Mouse (Mus musculus) monocyte, adult 2 months (primary cell): Measurements from ENCODE around the gene Rab13.
A peak's percentile ranks its signal among the peaks of the same experiment; 100 is the strongest.

Source experiments
- DNase-seq, 2 experiments: peaks; one replicate each; pipeline ENCODE4 v3.0.0; 2022; ENCODE audit warnings: low spot score in 2 of 2, low read depth in 1 of 2

The Rab13 gene

DNA sequence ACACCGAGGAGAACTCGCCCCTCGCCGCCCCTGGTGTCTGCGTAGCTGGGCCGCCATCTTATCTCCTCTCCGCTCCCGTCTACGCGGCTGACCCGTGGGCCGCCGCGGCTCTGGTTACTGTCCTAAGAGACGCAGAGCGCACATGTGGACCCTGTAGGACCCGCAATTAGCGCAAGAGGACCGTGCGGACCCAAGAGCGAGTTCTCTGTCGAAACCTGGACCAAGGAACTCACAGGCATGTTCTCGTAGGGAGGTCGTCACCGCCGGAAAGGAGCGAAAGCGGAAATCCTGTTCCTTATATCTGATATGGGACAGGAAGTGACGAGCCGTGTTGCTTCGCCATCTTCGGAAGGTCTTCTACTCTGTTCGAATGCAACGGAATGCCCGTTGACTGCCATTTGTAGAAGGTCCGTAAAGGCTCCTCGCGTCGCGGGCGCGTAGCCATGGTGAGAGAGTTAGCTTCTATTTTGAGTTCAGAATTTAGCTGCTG lies at the start of gene Rab13, which contains the start of gene Rps27:
TSS of gene Rab13 (plus strand) at position 319 of the 490 bp plus-strand sequence.
TSS of gene Rps27 (minus strand) at position 275 of the 490 bp plus-strand sequence.
- peak; percentile 79 to 87 for DNase-seq

DNA sequence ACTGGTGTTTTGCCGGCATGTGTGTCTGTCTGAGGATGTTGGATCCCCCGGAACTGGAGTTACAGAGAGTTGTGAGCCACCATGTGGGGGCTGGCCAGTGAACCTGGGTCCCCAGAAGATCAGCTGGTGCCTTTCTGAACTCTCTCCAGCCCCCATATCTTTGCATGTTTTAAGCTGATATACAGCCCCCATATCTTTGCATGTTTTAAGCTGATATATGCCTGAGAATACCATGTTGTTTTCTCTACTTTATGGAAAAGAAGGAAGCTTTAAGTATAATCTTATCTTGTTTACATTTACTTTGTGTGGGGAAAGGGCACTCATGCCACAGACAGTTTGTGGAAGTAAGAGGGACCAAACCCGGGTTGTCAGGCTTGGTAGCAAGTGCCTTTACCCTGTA lies 33.9 kb upstream of the Rab13 start:
- no peak for DNase-seq

DNA sequence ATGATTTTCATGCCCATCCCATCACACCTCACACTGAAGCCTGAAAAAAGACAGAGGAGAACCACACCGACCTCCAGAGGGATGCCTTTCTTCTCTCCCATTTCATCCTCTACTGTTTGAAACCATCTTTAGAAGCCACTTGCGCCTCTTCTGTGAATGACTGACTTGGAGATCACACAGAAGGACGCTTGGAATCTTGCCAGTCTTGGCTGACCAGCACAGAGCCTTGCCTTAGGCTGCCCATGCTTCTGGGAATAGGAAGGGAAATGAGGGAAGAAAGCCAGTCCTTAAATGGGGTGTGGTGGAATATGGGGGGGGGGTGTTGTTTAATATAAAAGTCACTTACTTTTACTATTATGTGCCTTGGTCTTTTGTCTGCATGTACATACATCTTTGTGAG lies 29.9 kb upstream of the Rab13 start:
- no peak for DNase-seq

DNA sequence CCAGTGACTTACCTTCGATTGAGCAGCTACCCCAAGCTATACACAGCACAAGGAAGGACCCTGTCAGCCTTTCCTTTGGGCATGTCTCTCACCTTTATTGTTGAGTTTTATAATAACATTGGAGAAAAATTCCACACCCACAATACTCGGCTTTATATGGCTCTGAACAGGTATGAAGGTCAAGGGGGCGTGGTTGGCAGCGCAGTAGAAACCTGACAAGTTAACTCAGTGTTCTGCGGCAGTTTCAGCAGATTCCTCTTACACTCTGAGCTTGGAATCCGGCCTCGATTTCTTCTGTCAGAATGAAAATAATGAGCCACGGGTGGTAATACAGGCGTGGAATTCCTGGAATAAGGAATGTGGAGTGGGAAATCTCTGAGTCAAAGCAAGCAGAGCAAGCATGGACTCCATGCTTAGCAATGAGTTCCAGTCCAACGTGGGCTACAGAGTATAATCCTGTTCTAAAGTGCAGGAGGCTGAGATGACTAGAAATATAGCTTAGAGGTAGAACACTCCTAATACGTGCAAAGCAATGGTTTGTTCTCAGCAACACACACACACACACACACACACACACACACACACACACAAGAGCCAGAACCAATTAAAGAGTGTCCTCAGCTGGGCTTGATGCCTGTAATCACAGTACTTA lies 22.5 kb upstream of the Rab13 start:
- no peak for DNase-seq

DNA sequence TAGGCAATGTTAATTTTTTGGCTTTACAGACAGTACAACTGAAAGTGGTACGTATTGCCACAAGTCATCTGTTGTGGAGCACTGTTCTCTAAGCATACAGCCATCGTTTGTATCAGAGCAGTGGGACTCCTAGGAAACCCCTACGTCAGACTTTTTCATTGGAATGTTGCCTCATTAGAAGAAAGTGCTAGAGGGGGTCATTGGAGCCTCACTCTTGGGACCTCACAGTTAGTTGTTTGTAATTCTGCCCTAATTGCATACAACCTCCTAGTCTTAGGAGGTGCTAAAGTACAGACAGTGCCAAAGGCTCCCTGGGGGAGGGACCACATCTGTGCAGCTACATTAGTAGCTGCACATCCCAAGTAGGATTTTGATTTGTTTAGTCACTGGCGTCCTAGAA lies 18.7 kb upstream of the Rab13 start:
- no peak for DNase-seq

DNA sequence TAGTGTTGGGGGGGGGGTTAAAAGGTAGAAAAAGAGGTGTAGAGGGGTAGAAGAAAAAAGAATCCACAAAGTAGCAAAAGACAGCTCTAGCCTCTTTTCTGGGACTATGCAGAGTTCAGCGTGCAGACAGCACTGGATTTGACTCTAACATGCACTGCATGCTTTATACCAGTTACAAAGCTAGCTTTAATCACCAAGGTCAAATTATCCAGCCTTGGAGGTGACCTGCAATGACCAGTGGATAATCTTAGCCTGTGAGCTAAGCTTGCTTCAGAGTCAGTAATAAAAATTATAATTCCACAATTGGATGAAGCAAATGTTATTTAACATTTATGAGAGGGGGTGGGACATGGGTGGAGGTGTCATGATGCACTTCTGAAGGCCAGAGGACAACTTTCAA lies 17.9 kb upstream of the Rab13 start:
- DNase-seq: no peak

DNA sequence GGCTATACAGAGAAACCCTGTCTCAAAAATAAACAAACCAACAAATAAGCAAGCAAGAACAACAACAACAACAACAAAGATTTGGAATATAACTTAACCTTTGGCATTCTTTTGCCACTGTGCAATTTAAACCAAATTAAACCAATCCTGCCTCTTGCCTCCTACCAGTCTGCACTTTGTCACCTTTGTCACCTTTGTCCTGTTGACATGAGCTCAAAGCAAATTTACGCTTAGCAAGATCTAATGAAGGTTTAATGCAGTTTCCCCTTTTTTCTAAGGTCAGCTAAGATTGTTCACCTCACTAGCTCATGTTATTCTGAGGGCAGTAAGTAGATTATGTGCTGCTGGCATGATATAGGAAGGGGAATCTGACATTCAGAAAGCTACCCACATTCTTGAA lies 15.9 kb upstream of the Rab13 start:
- DNase-seq: no peak

DNA sequence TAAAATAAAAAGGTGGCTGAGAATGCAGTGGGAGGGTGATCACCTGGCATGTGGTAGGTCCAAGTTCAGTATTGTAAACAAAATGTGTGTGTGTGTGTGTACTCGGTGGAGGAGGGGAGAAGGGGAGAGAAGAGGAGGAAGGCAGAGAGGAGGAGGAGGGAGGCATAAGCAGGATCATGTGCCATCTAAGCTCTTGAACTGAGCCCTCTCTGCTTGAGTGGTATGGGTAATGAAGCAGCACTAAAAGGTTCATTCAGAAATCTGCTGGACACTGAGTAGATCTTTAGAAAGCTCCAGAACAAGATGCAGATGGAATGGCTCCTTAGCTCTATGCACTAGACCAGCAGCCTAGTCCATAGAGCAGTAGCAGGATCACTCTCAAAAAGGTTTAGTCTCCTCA lies 10.6 kb upstream of the Rab13 start:
- DNase-seq: no peak

DNA sequence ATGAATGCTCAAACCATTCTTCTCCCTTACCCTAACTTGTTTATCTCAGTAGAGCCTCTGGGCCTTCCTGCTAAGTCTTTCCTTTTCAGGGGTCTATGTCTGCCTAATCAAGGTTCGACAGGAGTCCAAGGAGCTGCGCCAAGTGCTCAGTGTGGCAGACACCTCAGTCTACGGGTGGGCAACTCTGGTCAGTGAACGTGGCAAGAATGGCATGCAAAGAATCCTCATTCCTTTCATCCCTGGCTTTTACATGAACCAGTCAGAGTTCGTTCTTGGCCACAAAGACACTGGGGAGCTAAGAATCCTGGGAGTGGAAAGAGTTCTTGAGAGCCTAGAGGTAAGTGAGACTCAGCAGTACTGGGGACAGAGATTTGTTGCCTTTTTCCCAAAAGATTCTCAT lies 9.9 kb upstream of the Rab13 start:
- no peak for DNase-seq

DNA sequence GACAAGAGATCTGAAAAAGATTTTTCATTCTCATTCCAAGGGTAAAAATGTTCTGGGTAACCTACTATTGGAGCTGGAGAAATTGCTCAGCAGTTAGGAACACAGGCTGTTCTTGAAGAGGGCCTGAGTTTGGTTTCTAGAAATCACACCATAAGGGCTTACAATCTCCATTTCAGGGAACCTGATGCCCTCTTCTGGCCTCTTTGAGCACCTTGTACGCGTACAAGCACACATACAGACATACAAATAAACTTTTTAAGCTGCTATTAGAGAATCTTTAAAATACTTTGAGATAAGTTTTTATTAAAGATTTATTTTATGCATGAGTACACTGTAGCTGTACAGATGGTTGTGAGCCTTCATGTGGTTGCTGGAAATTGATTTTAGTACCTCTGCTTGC lies 8.9 kb upstream of the Rab13 start:
- DNase-seq: no peak

DNA sequence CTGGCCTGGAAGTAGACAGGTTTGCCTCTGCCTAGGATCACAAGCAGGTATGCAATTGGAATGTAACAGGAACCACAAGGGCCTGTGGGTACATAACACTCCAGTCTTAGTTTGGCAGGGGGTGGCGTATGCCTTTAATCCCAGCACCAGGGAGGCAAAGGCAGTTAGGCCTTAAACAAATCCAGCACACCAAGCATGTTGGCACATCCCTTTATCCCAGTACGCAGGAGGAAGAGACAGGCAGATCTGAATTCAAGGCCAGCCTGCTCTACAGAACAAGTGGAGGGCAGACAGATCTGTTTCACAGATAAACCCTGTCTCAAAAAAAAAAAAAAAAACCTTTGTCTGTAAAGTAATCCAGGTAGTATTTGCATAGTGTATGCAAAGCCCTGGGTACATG lies 4.8 kb upstream of the Rab13 start:
- DNase-seq: no peak

DNA sequence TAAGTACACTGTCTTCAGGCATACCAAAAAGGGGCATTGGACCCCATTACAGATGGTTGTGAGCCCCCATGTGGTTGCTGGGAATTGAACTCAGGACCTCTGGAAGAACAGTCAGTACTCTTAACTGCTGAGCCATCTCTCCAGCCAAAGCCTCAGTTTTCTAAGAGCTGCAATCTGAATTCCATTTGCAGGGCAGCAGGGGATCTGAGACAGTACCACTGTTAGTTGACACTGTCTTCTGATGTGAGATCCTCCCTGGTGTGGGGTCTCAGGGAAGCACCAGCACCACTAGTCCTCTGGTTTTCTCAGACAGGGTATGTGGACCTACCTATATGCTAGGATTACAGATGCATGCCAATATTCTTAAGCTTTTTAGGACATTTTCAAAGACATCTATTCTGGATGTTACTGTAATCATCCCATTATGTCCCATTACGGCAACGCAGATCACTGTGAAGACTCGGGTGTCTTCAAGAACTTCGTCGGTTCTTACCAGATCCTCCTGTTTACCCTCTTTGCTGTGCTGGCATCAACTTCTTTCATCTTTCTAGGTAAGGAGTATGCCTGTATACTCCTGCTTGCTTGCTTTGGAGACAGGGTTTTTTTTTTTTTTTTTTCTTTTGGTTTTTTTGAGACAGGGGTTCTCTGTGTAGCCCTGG lies 3.5 kb upstream of the Rab13 start:
- DNase-seq: no peak

DNA sequence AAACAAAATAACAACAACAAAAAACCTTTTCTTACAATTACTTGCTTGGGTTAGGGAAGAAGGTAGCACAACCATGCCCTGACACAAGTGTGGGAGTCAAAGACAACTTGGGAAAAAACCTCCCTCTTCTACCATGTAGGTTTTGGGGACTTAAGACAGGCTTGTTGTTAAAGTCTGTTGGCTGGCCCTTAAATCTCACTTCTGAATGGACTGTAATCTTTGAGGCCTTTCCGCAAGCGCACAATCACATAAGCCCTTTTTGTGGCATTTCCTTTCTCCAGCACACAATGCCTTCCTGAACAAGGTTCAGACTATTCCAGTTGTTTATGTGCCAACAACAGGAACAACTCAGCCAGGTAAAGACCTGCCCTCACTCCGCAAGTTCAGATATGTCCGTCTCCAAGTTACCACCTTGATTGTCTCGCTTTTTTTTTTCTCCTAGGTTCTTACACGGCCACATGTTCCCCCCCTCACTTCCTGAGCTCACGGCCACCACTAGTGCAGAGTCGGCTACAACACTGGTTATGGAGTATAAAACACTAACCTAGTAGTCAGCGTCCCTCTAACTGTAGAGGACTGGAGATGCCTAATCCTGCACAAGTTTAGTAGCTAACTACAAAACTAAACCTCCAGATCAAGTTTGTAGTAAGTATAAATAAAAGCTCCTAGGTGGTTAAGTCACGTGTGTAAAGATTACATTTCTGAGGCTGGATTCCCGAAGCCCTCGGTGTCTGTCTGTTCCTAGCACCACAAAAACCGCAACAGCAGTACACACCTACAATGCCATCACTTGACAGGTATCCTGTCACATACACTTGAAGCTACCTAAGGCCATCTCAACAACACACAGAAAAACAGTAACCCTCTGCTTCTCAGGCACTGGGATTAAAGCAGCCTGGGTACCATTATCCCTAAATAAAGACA lies 1.8 kb upstream of the Rab13 start:
- DNase-seq: no peak

DNA sequence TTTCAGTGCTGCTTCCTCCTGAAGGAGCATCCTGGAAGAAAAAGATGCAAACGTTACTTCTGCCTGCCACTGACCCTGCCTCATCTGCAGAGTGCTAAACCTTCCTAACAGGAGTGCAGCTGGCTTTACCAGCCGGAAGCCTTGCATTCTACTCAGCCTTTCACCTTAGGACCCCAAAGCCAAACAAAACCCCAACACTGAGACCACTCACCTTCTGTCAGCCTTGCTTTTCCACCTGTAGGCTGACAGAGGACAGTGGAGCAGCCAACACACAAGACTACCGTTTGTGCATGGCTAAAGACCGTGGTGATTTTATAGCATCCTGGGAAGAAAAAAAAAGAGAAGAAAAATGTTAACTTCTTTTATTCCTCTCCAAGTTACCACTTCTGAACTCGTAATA lies 772 bp upstream of the Rab13 start:
- DNase-seq: no peak

DNA sequence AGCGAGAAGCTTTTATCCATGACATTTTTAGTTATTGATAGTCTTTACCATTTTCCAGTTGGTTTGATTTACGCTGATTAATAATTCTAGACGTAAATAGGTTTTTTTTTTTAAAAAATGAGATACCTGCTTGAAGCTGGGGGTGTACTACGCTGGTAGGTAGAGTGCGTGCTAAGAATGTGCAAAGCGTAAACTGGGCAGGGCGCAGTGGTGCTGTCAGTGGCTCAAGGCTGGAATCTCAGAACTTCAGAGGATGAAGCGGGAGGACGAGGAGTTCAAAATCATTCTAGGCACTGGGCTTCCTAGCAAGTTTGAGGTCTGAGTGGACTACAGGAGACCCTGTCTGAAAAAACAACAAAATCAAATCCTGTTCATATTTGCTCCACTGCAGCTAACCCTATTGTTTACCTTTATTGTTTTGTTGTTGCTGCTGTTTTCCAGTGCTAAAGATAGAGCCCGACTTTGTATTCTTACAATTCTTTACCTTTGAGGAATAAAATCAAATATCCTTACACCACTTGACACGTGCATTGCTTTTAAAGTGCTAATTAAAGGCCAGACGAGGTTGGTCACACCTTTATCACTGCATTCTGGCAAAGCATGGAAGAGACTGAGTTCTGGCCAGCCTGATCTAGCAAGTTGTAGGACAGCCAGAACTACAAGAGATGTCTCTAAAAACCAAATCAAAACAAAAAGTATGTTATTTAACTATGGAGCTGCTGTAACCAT lies 625 bp downstream of the Rab13 start:
- DNase-seq: no peak

DNA sequence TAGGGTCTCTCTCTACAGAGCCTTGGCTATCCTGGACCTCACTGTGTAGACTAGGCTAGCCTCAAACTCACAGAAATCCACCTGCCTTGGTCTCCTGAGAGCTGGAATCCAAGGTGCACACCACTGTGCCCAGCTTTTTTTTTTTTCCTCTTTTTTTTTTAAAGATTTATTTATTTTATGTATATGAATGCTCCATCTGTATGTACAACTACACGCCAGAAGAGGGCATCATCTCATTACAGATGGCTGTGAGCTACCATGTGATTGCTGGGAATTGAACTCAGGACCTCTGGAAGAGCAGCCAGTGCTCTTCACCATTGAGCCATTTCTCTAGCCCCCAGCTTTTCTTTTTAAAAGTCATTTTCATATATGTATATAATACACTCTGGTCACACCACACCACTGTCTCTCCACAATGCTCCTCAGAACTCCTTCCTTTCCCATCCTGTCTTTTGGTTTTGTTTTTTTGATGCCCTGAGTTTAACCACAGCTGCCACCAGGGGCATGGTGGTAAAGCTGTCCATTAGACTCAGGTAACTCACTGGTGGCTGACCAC lies 2.4 kb downstream of the Rab13 start:
- DNase-seq: no peak

DNA sequence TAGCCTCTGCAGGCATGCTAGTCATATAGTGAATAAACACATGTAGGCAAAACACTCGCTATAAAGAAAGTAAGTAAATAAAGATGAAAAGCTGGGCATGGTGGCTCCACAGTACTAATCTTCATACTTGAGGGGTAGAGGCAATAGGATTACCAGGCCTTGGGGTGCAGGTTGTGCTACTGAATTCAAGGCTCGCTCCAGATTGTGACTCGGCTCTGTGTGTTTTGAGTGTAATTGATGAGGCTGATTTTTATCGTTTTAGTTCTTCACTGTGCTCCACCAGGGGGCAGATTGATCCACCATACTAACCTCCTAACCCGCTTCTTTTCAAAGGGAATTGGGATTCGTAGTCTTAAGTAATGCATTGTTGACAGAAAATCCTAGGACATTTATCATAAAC lies 6.6 kb downstream of the Rab13 start:
- no peak for DNase-seq

DNA sequence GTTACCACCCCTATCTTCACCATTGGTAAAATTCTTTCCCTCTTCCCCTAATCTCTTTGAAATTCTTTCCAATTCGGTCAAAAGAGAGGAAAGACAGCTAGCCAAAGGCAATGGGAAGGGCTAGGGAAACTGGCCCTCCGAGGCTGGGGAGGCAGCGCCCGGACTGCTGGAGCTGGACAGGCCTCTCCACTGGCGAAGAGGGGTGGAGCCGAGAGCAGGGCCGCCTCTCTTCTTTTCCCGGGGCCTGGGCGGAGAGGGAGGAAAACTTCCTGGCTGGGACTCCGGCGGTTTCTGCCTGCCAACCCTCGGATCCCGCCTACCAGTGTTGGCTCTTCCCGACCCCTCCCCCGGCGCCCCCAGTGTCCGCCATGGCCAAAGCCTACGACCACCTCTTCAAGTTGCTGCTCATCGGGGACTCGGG lies 7.0 kb downstream of the Rab13 start:
- no peak for DNase-seq

DNA sequence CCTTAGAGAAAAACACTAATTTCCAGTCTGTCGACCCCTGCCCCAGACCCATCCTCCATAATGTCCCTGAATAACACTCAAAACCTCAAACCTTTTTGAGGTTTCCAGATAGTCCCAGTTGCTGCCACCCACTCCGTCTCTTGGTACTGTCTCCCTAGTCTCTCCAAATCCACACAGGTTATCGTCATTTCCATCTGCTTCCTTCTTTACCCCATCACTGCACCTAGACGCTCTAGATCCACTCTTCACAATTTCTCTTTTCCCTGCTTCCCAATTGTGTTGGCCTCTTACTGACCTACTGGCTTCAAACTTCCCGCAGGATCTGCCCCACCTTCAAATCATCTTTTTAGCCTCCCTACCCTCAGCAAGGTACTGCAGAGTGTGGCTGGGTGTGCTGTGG lies 7.6 kb downstream of the Rab13 start:
- no peak for DNase-seq

DNA sequence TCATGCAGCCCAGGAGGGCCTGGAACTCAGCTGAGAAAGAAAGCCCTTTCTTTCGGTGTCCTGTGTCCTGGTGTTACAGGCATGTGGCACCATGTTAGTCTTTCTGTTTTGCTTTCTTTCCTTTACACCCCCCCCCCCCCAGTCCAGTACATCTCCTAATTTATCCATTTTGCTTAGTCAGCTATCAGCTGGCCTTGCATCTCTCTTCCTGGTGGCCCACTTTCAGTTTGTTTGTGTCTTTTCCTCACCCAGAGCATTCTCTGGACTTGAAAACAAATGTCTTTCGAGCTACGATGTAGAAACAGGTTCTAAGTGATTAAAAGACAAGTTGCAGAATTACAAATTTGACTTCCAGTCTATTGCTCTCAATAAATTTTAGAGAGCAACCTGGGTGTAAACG lies 9.0 kb downstream of the Rab13 start:
- no peak for DNase-seq

DNA sequence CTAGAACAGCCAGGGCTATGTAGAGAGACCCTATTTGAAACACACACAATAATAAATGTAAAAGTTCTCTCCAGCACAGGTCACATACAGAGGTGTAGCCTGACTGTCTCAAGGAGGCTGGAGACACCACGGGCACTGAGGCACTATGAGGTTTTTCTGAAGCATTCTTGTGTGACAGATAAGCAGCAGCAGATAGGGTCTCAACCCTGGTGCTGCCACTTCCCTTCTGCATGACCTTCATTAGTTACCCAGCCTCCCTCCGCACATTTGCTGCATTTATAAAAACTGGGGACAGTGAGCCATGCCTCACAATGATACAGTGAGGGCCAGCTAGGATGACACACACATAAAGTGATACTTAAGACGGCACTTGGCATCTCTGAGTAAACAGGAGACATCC lies 9.4 kb downstream of the Rab13 start:
- DNase-seq: no peak
